Mouse (Mus musculus) frontal cortex, adult (tissue): ENCODE results near the gene Gm8122.
"Not testable (repeated sequence)": the region's sequence is repeated elsewhere in the genome, so short reads cannot be mapped to it uniquely, and the experiment has no call there.

Experiments
- ATAC-seq: cut with Nextera tagmentation; 2 replicates; pipeline ENCODE4 v1.9.2; 2017; ENCODE audit warnings: mild to moderate bottlenecking, moderate library complexity, mixed read lengths; ENCODE audit not compliant: low TSS enrichment

The Gm8122 gene

DNA sequence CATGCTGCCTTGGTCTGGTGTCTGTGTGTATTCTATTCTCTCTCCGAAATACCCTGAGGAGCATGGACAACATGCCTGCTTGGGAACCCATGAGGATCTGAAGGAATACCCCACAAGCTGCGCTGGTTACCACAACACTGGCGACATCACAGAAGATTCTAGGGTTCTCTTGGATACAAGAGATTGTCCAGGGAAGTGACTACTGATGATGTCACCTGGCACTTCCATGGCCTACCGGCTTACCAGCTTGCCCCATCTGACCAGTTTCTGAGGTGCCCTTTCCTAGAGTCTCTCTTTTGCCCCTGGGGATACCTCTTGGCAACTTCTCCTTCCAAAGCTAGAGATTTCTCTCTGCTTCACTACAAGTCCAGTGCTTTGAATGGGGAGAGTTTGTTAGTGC lies at the start of gene Gm8122:
Gm8122 (minus strand) TSS at position 101 of the 400 bp plus-strand sequence.
- ATAC-seq = not testable (repeated sequence)

- not testable (repeated sequence) for ATAC-seq
Observed at GRCm38 (mm10) chr14:43278681-43279080, 43.6 kb upstream of the Gm8122 start.

DNA sequence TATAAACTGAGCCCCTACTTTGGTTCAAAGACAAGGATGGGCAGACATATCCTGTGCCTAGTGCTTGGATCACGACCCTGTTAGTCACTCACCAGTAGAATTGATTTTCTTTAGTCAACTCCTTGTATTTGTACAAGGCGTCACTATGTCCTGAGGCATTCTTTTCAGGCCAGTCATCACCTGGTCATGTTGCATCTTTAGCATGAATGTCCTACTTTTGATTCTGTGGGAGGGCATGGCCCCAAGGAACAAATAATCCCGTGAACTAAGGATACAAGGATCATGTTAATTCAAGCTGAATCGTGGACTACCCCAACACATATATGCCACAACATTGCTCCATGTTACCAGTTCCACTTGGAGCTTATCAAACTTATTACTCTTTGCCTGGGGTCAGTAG lies 43.0 kb upstream of the Gm8122 start:
- ATAC-seq = not testable (repeated sequence)

DNA sequence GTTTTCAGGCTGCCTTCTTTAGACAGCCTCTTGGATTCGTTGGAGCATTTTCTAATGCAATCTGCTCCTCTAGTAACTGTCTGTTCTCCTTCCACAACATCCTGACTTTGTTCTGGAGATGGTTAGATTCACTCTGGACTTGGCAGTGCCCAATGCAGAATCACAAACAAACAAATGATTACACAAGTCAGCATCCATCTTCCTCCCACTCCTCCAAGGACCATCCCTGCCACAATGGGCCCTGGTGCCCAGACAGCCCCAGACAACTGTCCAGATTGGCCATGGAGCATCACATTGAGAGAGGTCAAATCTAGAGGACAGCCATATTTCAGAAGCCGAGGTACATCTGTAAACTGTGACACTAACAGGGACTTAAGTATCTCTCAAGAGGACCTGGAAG lies 42.4 kb upstream of the Gm8122 start:
- ATAC-seq = not testable (repeated sequence)

DNA sequence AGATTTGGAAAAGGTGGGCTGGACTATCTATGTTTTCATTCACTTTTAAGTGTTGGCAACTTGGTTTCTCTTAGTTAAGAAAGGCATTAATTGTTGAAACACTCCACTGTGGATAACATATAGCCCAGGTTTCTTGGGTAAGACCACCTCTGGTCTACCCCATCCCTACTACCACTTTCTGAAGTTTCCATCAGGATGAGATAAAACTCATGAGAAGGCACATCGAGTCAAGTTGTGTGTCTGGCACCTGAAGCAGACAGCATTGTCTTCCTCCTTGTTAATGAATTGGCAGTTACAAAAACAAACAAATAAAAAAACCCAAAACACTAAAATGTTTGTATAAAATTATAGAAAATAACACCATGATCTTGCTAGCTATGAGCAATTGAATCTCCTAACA lies 40.6 kb upstream of the Gm8122 start:
- not testable (repeated sequence) for ATAC-seq

DNA sequence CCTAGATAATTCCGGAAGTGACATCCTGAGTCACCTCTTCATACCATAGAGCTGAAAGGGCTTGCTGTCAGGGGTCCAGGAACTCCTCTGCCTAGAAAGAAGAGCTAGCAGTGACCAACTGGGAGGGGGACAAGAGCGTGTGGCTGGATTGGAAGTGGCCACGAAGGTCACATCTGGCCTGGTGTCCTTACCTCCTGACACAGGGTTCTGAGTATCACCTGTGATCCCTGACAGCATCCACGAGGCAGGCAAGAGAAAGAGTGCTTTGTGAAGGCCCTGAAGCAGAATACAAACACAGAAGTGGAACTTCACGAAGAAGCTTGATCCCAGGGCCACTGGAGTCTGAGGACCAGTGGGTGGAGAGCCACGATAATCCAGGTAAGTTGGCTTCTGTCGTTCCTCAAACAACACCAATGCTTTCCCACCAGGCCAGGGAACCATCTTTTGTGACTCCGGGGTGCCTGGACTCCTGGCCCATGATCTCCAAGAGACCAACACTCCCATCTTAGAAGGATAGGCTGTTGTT lies 39.9 kb upstream of the Gm8122 start, which contains the start of gene Gm9732:
Gm9732 (plus strand) TSS at position 51 of the 526 bp plus-strand sequence.
- not testable (repeated sequence) for ATAC-seq

DNA sequence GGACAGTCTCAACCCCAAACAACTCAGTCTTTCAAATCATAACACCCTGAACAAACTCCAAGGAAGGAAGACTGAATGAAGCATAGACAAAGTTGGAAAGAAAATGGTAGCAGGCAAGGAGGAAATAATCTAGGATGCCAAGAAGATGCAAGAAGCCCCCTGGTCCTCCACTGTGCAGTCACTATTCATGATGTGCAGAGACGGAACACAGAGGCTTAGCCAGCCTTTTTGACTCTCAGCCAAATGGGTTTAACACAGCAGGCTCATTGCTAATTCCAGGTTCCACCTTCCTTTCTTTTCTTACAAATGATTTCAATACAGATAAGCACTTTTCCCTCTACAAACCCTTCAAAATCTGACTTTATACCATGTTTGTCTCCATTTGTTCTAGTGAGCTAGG lies 38.1 kb upstream of the Gm8122 start:
- ATAC-seq = not testable (repeated sequence)

DNA sequence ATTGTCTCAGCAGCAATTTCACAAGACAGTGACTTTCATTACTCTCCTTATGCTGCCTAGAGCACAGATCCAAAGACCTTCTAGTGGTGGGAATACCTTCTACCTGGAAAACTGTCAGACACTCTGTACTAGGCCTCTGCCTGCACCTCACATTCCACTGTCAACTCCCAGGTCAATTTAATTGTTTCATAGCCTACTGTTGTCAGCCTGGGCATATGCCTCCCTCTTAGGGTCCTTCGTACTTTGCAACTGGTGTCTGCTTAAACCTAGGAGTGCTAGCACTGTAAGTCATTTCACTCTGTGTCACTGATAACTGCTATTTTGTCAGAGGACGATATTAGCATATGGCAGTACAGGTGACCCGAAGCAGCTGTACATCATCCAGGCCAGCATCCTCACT lies 34.1 kb upstream of the Gm8122 start:
- ATAC-seq = not testable (repeated sequence)

GRCm38 (mm10) chr14:43268521-43269084 lies 33.5 kb upstream of the Gm8122 start:
- not testable (repeated sequence) for ATAC-seq

GRCm38 (mm10) chr14:43263421-43263820 lies 28.3 kb upstream of the Gm8122 start:
- not testable (repeated sequence) for ATAC-seq

DNA sequence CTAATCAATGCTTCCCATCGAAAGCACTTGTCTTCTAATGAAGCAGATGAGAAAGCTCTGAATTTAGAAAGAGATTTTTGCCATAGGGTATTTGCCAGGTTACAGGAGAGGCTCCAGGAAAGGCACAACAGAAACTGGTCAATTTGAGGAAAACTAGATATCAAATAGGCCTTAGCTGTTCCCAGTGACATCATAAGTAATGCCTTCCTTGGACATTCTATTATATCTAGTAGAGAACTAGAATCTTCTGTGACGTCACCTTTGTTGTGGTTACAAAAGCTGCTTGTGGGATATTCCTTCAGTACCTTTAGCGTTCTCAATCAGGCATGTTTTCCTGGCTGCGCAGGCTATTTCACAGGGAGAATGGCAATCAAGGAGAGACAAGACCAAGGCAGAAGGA lies 23.2 kb upstream of the Gm8122 start, which contains the start of gene Gm8126:
Gm8126 (plus strand) TSS at position 301 of the 400 bp plus-strand sequence.
- ATAC-seq = not testable (repeated sequence)

DNA sequence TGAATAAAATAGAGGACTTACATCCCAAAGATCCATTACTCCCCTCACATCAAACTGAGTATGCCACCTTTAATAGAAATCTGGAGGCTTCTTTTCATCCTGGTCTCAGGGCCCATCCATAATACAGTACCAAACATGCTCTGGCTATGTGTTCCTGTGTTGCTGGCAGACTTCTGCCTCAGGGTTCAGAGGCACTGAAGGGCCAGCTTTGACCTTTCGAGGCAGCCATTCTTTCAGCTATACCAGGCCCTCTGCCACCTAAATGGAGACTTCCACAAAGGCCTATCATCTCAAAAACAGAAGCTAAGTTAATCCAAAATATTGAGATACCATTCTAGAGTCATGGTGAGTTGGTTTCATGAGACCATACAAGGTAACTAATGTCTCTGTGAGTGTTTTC lies 21.4 kb upstream of the Gm8122 start:
- not testable (repeated sequence) for ATAC-seq

GRCm38 (mm10) chr14:43250549-43251253 lies 15.6 kb upstream of the Gm8122 start:
- ATAC-seq = not testable (repeated sequence)

DNA sequence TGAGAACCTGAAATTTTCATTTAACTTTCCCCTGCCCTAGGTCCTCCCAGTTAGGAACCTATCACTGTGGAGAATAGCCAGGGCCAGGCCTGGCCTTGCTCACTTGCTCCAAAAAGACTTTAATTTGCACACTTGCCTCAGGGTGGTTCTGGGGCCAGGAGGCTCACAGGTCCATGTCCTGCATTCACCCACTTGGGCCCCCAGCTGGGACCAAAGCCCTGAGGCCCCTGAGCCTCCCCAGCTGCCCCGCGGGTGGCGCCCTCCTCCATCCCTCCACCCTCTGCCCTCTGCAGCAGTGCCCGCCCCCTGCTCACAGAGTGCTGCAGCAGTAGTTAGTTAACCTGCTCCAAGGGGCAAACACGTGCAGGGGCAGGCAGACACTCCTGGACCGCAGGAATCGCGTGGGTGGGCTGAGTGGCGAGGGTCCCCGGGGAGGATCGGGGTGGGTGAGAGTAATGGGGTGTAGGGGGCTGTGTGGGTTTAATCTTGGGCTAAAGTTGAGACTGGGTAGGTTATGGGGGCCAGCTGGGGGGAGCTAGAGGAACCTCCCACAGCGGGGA lies 14.6 kb upstream of the Gm8122 start:
- not testable (repeated sequence) for ATAC-seq

GRCm38 (mm10) chr14:43237769-43238168 lies 2.7 kb upstream of the Gm8122 start:
- ATAC-seq = not testable (repeated sequence)
